Mouse (Mus musculus) embryonic facial prominence, embryonic 11.5 days (tissue): ENCODE measurements around the gene Brd3. TPM values are rescaled to one million over a fixed set of nuclear protein-coding genes. Genes with fewer than 3 reads are reported as not detected.
A peak's percentile ranks its signal among the peaks of the same experiment; 100 is the strongest.

Source experiments
- ATAC-seq: fragments of 200-750 bp; cut with Nextera tagmentation; replicated peaks from 2 replicates; pipeline ENCODE4 v1.8.0; 2017; ENCODE audit warnings: low read depth; ENCODE audit not compliant: insufficient number of reproducible peaks, low FRiP score, low TSS enrichment
- DNase-seq: peaks from one replicate; pipeline ENCODE4 v3.0.0-alpha.2; 2015; ENCODE audit warnings: low spot score
- H3K27ac ChIP-seq: fragments of 300-500 bp; sonication (generic); replicated peaks from 2 replicates; pipeline ENCODE4 v1.5.1; 2014; ENCODE audit warnings: mild to moderate bottlenecking, low read depth, low read length, control low read depth
- H3K27me3 ChIP-seq: fragments of 300-500 bp; sonication (generic); 2 replicates; pipeline ENCODE4 v1.6.1; 2014; ENCODE audit warnings: mild to moderate bottlenecking, low read length, moderate library complexity, mixed read lengths; ENCODE audit not compliant: control insufficient read depth, insufficient read depth
- H3K36me3 ChIP-seq: fragments of 300-500 bp; sonication (generic); replicated peaks from 2 replicates; pipeline ENCODE4 v1.6.1; 2014; ENCODE audit warnings: low read depth, mild to moderate bottlenecking, low read length, moderate library complexity, mixed read lengths; ENCODE audit not compliant: control insufficient read depth, insufficient read depth
- H3K4me1 ChIP-seq: fragments of 300-500 bp; sonication (generic); 2 replicates; pipeline ENCODE4 v1.6.1; 2014; ENCODE audit warnings: low read length, mixed read lengths; ENCODE audit not compliant: control insufficient read depth, insufficient read depth
- H3K4me2 ChIP-seq: fragments of 300-500 bp; sonication (generic); 2 replicates; pipeline ENCODE4 v1.6.1; 2014; ENCODE audit warnings: low read depth, mild to moderate bottlenecking, control low read depth, low read length, moderate library complexity
- H3K4me3 ChIP-seq: fragments of 300-500 bp; sonication (generic); 2 replicates; pipeline ENCODE4 v1.5.1; 2014; ENCODE audit warnings: low read depth, low read length, control low read depth
- H3K9ac ChIP-seq: fragments of 300-500 bp; sonication (generic); replicated peaks from 2 replicates; pipeline ENCODE4 v1.6.1; 2014; ENCODE audit warnings: mild to moderate bottlenecking, control low read depth, low read length
- H3K9me3 ChIP-seq: fragments of 300-500 bp; sonication (generic); replicated peaks from 2 replicates; pipeline ENCODE4 v1.6.1; 2016; ENCODE audit warnings: mild to moderate bottlenecking, low read length, inconsistent platforms, mixed read lengths; ENCODE audit not compliant: control insufficient read depth
- WGBS: fragments of 180-500 bp; shearing (Covaris S2); extraction: QIAGEN DNeasy Blood & Tissue Kit; methylation state at CpG from one replicate; pipeline ENCODE4 v1.1.7; 2014; 5-methylcytosine and 5-hydroxymethylcytosine counted together
- polyA plus RNA-seq: library from polyadenylated mRNA; unstranded; fragments of >200 nt; fragmentation: Nextera tagmentation; extraction: Ambion mirVana; gene quantifications from 2 replicates; pipeline ENCODE4 v1.2.1, GENCODE M21; 2014

Brd3 gene
- polyA plus RNA-seq, 1 experiment from 2014 or later, result 207 TPM

DNA sequence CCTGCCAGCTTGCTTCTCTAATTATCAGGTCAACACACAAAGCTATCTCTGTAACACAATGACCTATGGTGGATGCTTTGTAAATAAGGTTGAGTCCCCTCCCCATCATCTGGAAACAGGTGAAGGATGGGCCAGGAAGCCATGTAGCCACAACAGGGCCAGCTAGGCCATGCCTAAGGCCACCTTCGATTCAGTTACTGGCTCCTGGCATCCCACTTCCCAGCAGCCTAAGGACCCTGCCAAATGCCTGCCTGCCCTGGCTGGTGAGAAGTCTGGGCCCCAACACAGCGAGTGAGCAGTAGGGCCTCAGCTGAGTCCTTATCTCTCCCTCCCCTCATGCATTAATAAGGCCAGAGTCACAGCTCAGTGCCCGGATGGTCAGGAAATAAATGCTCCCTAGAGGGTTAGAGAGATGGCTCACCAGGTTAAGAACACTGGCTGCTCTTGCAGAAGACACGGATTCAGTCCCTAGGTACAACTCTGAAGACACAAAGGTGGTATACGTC is 89.8 kb downstream of the Brd3 start:
- no peaks in the 10 kb centered on the region for H3K27me3 ChIP-seq
- no peaks in the 10 kb centered on the region for H3K36me3 ChIP-seq
- DNase-seq, result no peak
- 70% methylated on average over 5 of the region's 5 CpGs for WGBS
- no peak overlapping the region for H3K9ac ChIP-seq
- no peaks in the 10 kb centered on the region for H3K9me3 ChIP-seq
- ATAC-seq, result no peak
- no peak overlapping the region for H3K4me2 ChIP-seq
- H3K27ac ChIP-seq, result no peak overlapping the region
- H3K4me1 ChIP-seq, result peaks cover 5% of the 10 kb centered on the region; the same call in 1 of the 2 replicates
- H3K4me3 ChIP-seq, result no peak overlapping the region

DNA sequence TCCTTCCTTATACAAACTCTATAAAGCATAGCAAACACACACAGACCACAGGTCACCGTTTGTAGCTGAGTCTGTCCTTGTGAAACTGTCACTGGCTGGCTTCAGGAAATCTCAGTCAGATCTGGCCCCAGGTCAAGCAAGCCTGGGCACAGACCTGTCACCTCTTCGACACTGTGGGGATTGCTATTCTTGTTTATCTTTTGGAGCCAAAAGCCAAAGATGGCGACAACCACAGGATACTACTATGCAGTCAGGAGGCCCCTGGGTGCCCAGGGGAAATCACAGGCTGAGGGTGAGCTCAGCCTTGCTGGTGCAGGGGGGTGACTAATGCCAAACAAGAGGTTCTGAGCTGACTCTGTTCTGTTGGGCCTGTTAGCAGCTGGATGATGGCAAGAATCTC is 91.0 kb downstream of the Brd3 start:
- Histone ChIP-seq H3K4me1 (peaks cover 13% of the 10 kb centered on the region), H3K4me2 (no peak overlapping the region), H3K9me3 (no peaks in the 10 kb centered on the region), H3K27ac (no peak overlapping the region), H3K36me3 (no peaks in the 10 kb centered on the region), H3K27me3 (no peaks in the 10 kb centered on the region), H3K9ac (no peak overlapping the region), H3K4me3 (no peak overlapping the region)
- ATAC-seq (no peak), DNase-seq (no peak)
- WGBS, result 34% methylated on average over 3 of the region's 3 CpGs

DNA sequence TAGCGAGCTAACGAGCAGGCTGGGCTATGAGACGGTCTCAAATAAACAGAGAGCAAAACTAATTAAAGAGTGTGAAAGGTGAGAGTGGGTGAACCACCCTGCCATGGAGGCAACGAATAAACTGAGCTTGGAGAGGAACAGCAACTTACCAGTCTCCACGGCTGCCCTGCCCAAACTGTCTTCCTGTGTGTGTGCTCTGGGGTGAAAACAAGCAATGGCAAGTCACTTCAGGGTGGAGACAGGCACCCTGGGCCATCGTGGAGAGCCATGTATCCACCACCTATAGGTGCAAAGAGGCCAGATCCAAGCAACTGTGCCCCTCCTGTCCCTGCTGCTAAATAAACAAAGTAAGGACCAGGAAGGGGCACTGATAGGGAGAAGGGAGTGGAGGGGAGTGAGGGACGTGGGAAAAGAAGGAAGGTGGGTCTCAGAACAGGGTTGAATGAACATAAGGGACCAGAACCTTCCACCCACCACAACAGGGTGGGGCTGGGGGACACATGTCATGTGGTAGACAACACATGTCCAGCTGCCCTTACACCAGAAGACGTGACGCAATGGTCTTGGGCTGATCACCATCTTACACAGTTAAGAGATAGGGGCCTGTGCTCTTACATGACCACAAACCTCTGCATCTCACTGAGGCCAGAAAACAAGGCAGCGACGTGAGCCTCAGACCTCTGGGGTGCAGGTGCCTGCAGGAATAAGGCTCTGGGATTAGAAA is 92.2 kb downstream of the Brd3 start:
- H3K27me3 ChIP-seq, result no peaks in the 10 kb centered on the region
- 63% methylated on average over 11 of the region's 11 CpGs for WGBS
- peaks cover 13% of the 10 kb centered on the region for H3K4me1 ChIP-seq
- H3K4me2 ChIP-seq, result no peak overlapping the region
- no peak for DNase-seq
- no peaks in the 10 kb centered on the region for H3K9me3 ChIP-seq
- no peaks in the 10 kb centered on the region for H3K36me3 ChIP-seq
- no peak overlapping the region for H3K27ac ChIP-seq
- no peak for ATAC-seq
- no peak overlapping the region for H3K4me3 ChIP-seq
- no peak overlapping the region for H3K9ac ChIP-seq

DNA sequence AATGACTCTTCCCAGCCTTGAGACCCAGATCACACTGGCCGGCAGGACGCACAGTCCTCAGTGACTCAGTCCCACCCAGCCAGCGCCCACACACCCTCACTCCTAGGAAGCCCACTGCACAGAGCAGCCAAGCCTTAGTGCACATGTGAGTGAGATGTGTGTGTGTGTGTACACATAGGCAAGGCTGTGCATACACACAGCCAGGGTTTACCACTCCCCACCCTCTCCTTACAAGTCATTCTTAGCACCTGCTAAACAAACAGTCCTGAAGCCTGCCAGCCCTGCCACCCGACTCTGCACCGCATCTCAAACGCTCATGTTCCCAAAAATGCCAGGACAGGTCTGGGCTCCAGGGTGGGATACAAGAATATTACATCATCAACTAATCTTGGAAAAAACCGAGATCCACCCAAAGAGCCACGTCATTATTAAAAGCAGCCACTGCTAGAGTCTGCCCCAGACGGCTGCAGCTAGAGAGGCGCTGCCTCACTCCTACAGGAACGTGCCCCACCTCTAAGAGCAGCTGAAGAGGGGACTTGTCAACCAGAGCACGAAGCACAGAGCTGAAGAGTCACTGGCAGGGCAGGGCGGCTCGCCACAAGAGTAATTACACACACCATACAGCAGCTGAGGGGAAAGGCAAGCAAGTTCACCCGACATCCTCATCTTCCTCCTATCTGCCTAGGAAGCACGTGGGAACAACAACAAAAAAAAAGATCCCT is 93.4 kb downstream of the Brd3 start:
- Histone ChIP-seq H3K27ac (0 out of 2 replicates have a peak overlapping the region, but pooled peaks have one; percentile 1), H3K36me3 (no peaks in the 10 kb centered on the region), H3K4me2 (no peak overlapping the region), H3K9me3 (no peaks in the 10 kb centered on the region), H3K9ac (no peak overlapping the region), H3K27me3 (no peaks in the 10 kb centered on the region), H3K4me3 (no peak overlapping the region), H3K4me1 (peaks cover 13% of the 10 kb centered on the region)
- WGBS, result 27% methylated on average over 16 of the region's 16 CpGs
- DNase-seq (no peak), ATAC-seq (peak; percentile 45; the same call in 1 of the 2 replicates)

DNA sequence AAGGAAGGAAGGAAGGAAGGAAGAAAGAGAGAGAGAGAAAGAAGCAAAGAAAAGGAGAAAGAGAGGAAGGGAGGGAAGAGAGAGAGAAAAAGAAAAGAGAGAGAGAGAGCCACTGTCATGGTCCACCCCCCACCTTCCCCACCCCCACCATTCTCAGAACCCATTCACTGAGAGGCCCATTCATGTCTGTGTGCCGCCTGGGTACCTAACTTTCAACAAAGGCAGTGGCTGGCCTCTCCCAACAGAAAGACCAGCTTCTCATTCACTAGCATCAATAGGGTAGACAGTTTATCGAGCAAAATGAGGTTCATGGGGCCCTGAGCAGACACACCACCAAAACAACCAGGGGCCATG is 93.9 kb downstream of the Brd3 start:
- no peak for DNase-seq
- Histone ChIP-seq H3K9me3 (no peaks in the 10 kb centered on the region), H3K27me3 (no peaks in the 10 kb centered on the region), H3K36me3 (no peaks in the 10 kb centered on the region), H3K4me3 (no peak overlapping the region), H3K9ac (no peak overlapping the region), H3K27ac (0 out of 2 replicates have a peak overlapping the region, but pooled peaks have one; percentile 1), H3K4me2 (no peak overlapping the region), H3K4me1 (peaks cover 12% of the 10 kb centered on the region)
- WGBS, result 23% methylated on average over 2 of the region's 2 CpGs
- peak; percentile 4; the same call in 1 of the 2 replicates for ATAC-seq

DNA sequence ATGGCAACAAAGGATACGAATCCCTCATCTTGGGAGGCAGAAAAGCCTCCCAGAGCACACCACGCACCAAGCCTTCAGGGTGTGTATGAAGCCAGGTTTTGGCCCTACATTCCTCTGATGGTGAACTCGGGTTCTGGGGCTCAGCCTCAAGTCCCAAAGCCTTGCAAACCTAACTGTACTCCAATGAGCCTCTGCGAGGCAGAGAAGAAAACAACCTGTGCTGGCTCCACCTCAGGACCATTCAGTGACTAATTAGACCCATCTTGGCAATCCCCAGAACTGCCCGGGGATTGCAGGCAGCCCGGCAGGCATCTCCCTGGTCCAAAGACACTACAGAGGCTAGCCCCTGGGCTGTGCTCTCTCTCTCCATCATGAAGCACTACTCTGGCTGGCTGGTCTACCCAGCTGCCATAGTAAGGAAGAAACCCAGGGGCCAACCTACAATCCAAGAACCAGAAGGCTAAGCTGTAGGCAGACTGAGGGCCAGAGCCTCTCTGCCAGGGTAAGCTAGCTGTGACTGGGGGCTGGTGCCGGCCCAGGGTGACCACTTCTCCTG is 95.1 kb downstream of the Brd3 start:
- H3K4me1 ChIP-seq, result peaks cover 11% of the 10 kb centered on the region
- H3K4me3 ChIP-seq, result no peak overlapping the region
- no peaks in the 10 kb centered on the region for H3K9me3 ChIP-seq
- H3K27ac ChIP-seq, result peak overlapping the region; percentile 42
- no peaks in the 10 kb centered on the region for H3K27me3 ChIP-seq
- H3K4me2 ChIP-seq, result no peak overlapping the region
- no peaks in the 10 kb centered on the region for H3K36me3 ChIP-seq
- no peak for DNase-seq
- WGBS, result 10% methylated on average over 7 of the region's 7 CpGs
- no peak for ATAC-seq
- H3K9ac ChIP-seq, result no peak overlapping the region; the same call in 1 of the 2 replicates

DNA sequence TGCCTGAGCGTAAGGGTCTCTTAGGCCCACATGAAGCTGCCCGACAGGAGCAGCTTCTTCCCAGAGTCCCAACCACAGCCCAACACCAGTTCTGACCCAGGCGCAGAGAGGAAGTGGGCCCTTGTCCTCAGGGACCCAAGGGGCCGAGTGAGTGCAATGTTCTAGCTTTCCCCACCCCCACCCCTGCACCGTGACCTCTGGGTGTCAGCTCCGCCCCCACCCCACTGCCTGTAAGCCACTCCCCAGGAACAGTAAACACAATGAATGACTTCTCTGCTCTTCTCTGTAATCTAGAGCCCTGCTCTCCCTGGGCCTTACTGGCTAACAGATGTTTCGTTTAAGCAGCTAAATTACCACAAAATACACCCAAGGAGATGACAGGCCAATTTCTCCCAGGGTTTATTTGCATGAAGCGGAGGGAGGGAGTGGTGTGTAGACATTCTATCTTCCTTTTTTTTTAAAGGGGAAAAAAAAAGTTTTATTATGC is 95.7 kb downstream of the Brd3 start:
- no peak overlapping the region for H3K4me2 ChIP-seq
- H3K4me3 ChIP-seq, result no peak overlapping the region
- peak overlapping the region; percentile 70 for H3K27ac ChIP-seq
- H3K27me3 ChIP-seq, result no peaks in the 10 kb centered on the region
- peak overlapping the region; percentile 7; the same call in 1 of the 2 replicates for H3K9ac ChIP-seq
- H3K9me3 ChIP-seq, result no peaks in the 10 kb centered on the region
- H3K36me3 ChIP-seq, result no peaks in the 10 kb centered on the region
- DNase-seq (peak; percentile 60), ATAC-seq (peak; percentile 50; the same call in 1 of the 2 replicates)
- 9% methylated on average over 8 of the region's 8 CpGs for WGBS
- peaks cover 11% of the 10 kb centered on the region for H3K4me1 ChIP-seq
